Mouse (Mus musculus): ENCODE results near the gene Ppm1h. TPM values are rescaled to one million over a fixed set of nuclear protein-coding genes. Genes with fewer than 3 reads are reported as not detected.

Gene Ppm1h
- polyA plus RNA-seq, 1 experiment from 2014 or later: 12.6 TPM

GRCm38 (mm10) chr10:122899971-122900370 is 221.4 kb downstream of the Ppm1h start:
- no peak overlapping the region for H3K9ac ChIP-seq (replicated peaks)
- no peak for ATAC-seq
- H3K4me1 ChIP-seq (replicated peaks): peaks cover 25% of the 10 kb centered on the region
- H3K9me3 ChIP-seq: no peaks in the 10 kb centered on the region
- no peak overlapping the region for H3K4me2 ChIP-seq (replicated peaks)
- H3K27ac ChIP-seq: 0 out of 2 replicates have a peak overlapping the region, but pooled peaks have one; percentile 36
- H3K27me3 ChIP-seq: no peaks in the 10 kb centered on the region
- H3K36me3 ChIP-seq: no peaks in the 10 kb centered on the region
- no peak overlapping the region for H3K4me3 ChIP-seq (replicated peaks)
- WGBS: 73% methylated on average over 7 of the region's 7 CpGs

GRCm38 (mm10) chr10:122900466-122900865 is 221.9 kb downstream of the Ppm1h start:
- no peaks in the 10 kb centered on the region for H3K9me3 ChIP-seq
- WGBS: 76% methylated on average over 1 of the region's 1 CpGs
- 0 out of 2 replicates have a peak, but pooled peaks have one; percentile 9 for ATAC-seq

GRCm38 (mm10) chr10:122901379-122901778 is 222.8 kb downstream of the Ppm1h start:
- Histone ChIP-seq H3K36me3 (no peaks in the 10 kb centered on the region), H3K4me2 (replicated peaks) (no peak overlapping the region), H3K4me1 (replicated peaks) (peaks cover 24% of the 10 kb centered on the region), H3K9me3 (no peaks in the 10 kb centered on the region), H3K27ac (no peak overlapping the region; the same call in 1 of the 2 replicates), H3K4me3 (replicated peaks) (no peak overlapping the region), H3K9ac (replicated peaks) (no peak overlapping the region), H3K27me3 (no peaks in the 10 kb centered on the region)
- 74% methylated on average over 5 of the region's 5 CpGs for WGBS
- ATAC-seq: 0 out of 2 replicates have a peak, but pooled peaks have one; percentile 38

More at GRCm38 (mm10) chr10:122900466-122900865, 221.9 kb downstream of the Ppm1h start:
- Histone ChIP-seq H3K4me2 (replicated peaks) (no peak overlapping the region), H3K27me3 (no peaks in the 10 kb centered on the region), H3K4me3 (replicated peaks) (no peak overlapping the region), H3K27ac (peak overlapping the region; percentile 36; the same call in 1 of the 2 replicates), H3K4me1 (replicated peaks) (peaks cover 24% of the 10 kb centered on the region), H3K9ac (replicated peaks) (no peak overlapping the region), H3K36me3 (no peaks in the 10 kb centered on the region)

GRCm38 (mm10) chr10:122909406-122910032 is 231.0 kb downstream of the Ppm1h start:
- no peak overlapping the region for H3K27ac ChIP-seq
- H3K9ac ChIP-seq (replicated peaks): no peak overlapping the region
- no peaks in the 10 kb centered on the region for H3K36me3 ChIP-seq
- no peak overlapping the region for H3K4me3 ChIP-seq (replicated peaks)
- H3K9me3 ChIP-seq: no peaks in the 10 kb centered on the region
- no peaks in the 10 kb centered on the region for H3K27me3 ChIP-seq
- ATAC-seq: no peak
- no peak overlapping the region for H3K4me2 ChIP-seq (replicated peaks)
- 87% methylated on average over 9 of the region's 9 CpGs for WGBS
- H3K4me1 ChIP-seq (replicated peaks): peaks cover 30% of the 10 kb centered on the region

GRCm38 (mm10) chr10:122910798-122911225 is 232.2 kb downstream of the Ppm1h start:
- Histone ChIP-seq H3K9me3 (no peaks in the 10 kb centered on the region), H3K4me1 (replicated peaks) (peaks cover 30% of the 10 kb centered on the region), H3K4me2 (replicated peaks) (no peak overlapping the region), H3K4me3 (replicated peaks) (no peak overlapping the region), H3K36me3 (no peaks in the 10 kb centered on the region), H3K9ac (replicated peaks) (no peak overlapping the region), H3K27ac (no peak overlapping the region), H3K27me3 (no peaks in the 10 kb centered on the region)
- 0 out of 2 replicates have a peak, but pooled peaks have one; percentile 12 for ATAC-seq
- 65% methylated on average over 8 of the region's 8 CpGs for WGBS

- Histone ChIP-seq H3K4me1 (replicated peaks) (peaks cover 30% of the 10 kb centered on the region), H3K27ac (no peak overlapping the region), H3K27me3 (no peaks in the 10 kb centered on the region), H3K9me3 (no peaks in the 10 kb centered on the region), H3K4me3 (replicated peaks) (no peak overlapping the region), H3K4me2 (replicated peaks) (no peak overlapping the region), H3K36me3 (no peaks in the 10 kb centered on the region), H3K9ac (replicated peaks) (no peak overlapping the region)
- peak; percentile 32; the same call in 1 of the 2 replicates for ATAC-seq
- WGBS: 68% methylated on average over 8 of the region's 8 CpGs
Measured at GRCm38 (mm10) chr10:122911668-122912067, 233.1 kb downstream of the Ppm1h start.

GRCm38 (mm10) chr10:122912086-122912690 is 233.6 kb downstream of the Ppm1h start:
- Histone ChIP-seq H3K9ac (replicated peaks) (no peak overlapping the region), H3K4me3 (replicated peaks) (no peak overlapping the region), H3K9me3 (no peaks in the 10 kb centered on the region), H3K4me1 (replicated peaks) (peaks cover 30% of the 10 kb centered on the region), H3K27ac (no peak overlapping the region; the same call in 1 of the 2 replicates), H3K27me3 (no peaks in the 10 kb centered on the region), H3K4me2 (replicated peaks) (no peak overlapping the region), H3K36me3 (no peaks in the 10 kb centered on the region)
- 0 out of 2 replicates have a peak, but pooled peaks have one; percentile 29 for ATAC-seq
- WGBS: 35% methylated on average over 12 of the region's 12 CpGs

GRCm38 (mm10) chr10:122912701-122913368 is 234.3 kb downstream of the Ppm1h start:
- H3K4me3 ChIP-seq (replicated peaks): no peak overlapping the region
- H3K36me3 ChIP-seq: no peaks in the 10 kb centered on the region
- H3K9ac ChIP-seq (replicated peaks): peak overlapping the region; percentile 39
- 20% methylated on average over 19 of the region's 19 CpGs for WGBS
- H3K9me3 ChIP-seq: no peaks in the 10 kb centered on the region
- H3K4me2 ChIP-seq (replicated peaks): no peak overlapping the region
- peaks cover 30% of the 10 kb centered on the region for H3K4me1 ChIP-seq (replicated peaks)
- peak overlapping the region; percentile 69 for H3K27ac ChIP-seq
- ATAC-seq: peak; percentile 76
- no peaks in the 10 kb centered on the region for H3K27me3 ChIP-seq

- H3K36me3 ChIP-seq: no peaks in the 10 kb centered on the region
- no peak for ATAC-seq
- peak overlapping the region; percentile 39; the same call in 1 of the 2 replicates for H3K9ac ChIP-seq (replicated peaks)
- H3K9me3 ChIP-seq: no peaks in the 10 kb centered on the region
- 39% methylated on average over 11 of the region's 11 CpGs for WGBS
- peaks cover 30% of the 10 kb centered on the region for H3K4me1 ChIP-seq (replicated peaks)
- peak overlapping the region; percentile 69; the same call in 1 of the 2 replicates for H3K27ac ChIP-seq
- no peak overlapping the region for H3K4me3 ChIP-seq (replicated peaks)
- no peaks in the 10 kb centered on the region for H3K27me3 ChIP-seq
- no peak overlapping the region for H3K4me2 ChIP-seq (replicated peaks)
Measured at GRCm38 (mm10) chr10:122913393-122913792, 234.8 kb downstream of the Ppm1h start.

- H3K9me3 ChIP-seq: no peaks in the 10 kb centered on the region
- no peaks in the 10 kb centered on the region for H3K36me3 ChIP-seq
- no peak for ATAC-seq
- H3K4me2 ChIP-seq (replicated peaks): no peak overlapping the region
- H3K27ac ChIP-seq: no peak overlapping the region
- 87% methylated on average over 8 of the region's 8 CpGs for WGBS
- peaks cover 26% of the 10 kb centered on the region for H3K4me1 ChIP-seq (replicated peaks)
- no peaks in the 10 kb centered on the region for H3K27me3 ChIP-seq
- H3K9ac ChIP-seq (replicated peaks): no peak overlapping the region
- no peak overlapping the region for H3K4me3 ChIP-seq (replicated peaks)
Measured at GRCm38 (mm10) chr10:122915905-122916304, 237.3 kb downstream of the Ppm1h start.

- H3K9ac ChIP-seq (replicated peaks): no peak overlapping the region
- no peaks in the 10 kb centered on the region for H3K9me3 ChIP-seq
- H3K4me1 ChIP-seq (replicated peaks): peaks cover 12% of the 10 kb centered on the region
- ATAC-seq: no peak
- H3K4me2 ChIP-seq (replicated peaks): no peak overlapping the region
- no peaks in the 10 kb centered on the region; the same call in 1 of the 2 replicates for H3K36me3 ChIP-seq
- H3K27ac ChIP-seq: no peak overlapping the region
- 94% methylated on average over 14 of the region's 14 CpGs for WGBS
- no peaks in the 10 kb centered on the region for H3K27me3 ChIP-seq
- no peak overlapping the region for H3K4me3 ChIP-seq (replicated peaks)
Measured at GRCm38 (mm10) chr10:122917648-122918324, 239.2 kb downstream of the Ppm1h start.

Data from midbrain, embryonic 13.5 days (tissue).